Mouse (Mus musculus) bone marrow macrophage, adult 2 months (primary cell): ENCODE results near the gene Krtap10-4. TPM values are rescaled to one million over a fixed set of nuclear protein-coding genes. Genes with fewer than 3 reads are reported as not detected.
"Not testable (repeated sequence)": the region's sequence is repeated elsewhere in the genome, so short reads cannot be mapped to it uniquely, and the experiment has no call there.

ENCODE experiments used
- H3K27ac ChIP-seq: 2 replicates; pipeline ENCODE4 v1.5.1; 2012; ENCODE audit warnings: low read depth, low read length; ENCODE audit not compliant: insufficient read depth
- H3K4me1 ChIP-seq: 2 replicates; pipeline ENCODE4 v1.6.1; 2012; ENCODE audit warnings: low read length; ENCODE audit not compliant: control insufficient read depth, insufficient read depth
- H3K4me3 ChIP-seq: 2 replicates; pipeline ENCODE4 v1.5.1; 2012; ENCODE audit warnings: mild to moderate bottlenecking, low read length, moderate library complexity; ENCODE audit not compliant: insufficient read depth
- CTCF ChIP-seq: IDR thresholded peaks from 2 replicates; pipeline ENCODE4 v1.5.1; 2012; ENCODE audit warnings: low read depth, mild to moderate bottlenecking, low read length, moderate library complexity
- POLR2A ChIP-seq: IDR thresholded peaks from 2 replicates; pipeline ENCODE4 v1.6.1; 2012; ENCODE audit warnings: mild to moderate bottlenecking, low read depth, low read length, borderline replicate concordance
- polyA plus RNA-seq: library from polyadenylated mRNA; stranded (reverse); fragments of >200 nt; gene quantifications from 2 replicates; pipeline ENCODE4 v1.2.4, GENCODE M21; 2012; ENCODE audit not compliant: missing spikeins, insufficient read depth, insufficient read length

The Krtap10-4 gene
- polyA plus RNA-seq, 1 experiment = not detected

GRCm38 (mm10) chr10:77835647-77836046, 8.8 kb upstream of the Krtap10-4 start, which contains the start of gene Krtap10-10:
Krtap10-10 (plus strand) TSS chr10:77835947.
- Histone ChIP-seq H3K4me1 (no peaks in the 10 kb centered on the region), H3K4me3 (no peak within 1 kb of the TSS), H3K27ac (no peak within 1 kb of the TSS)
- no peak for TF ChIP-seq CTCF
- no peak for TF ChIP-seq POLR2A

- no peak for TF ChIP-seq POLR2A
- TF ChIP-seq CTCF = no peak
- Histone ChIP-seq H3K4me3 (no peak overlapping the region), H3K27ac (no peak overlapping the region), H3K4me1 (no peaks in the 10 kb centered on the region)
These were observed 7.7 kb downstream of the Krtap10-4 start for GRCm38 (mm10) chr10:77819203-77819602.

GRCm38 (mm10) chr10:77818523-77818922, 8.4 kb downstream of the Krtap10-4 start:
- Histone ChIP-seq H3K4me1 (no peaks in the 10 kb centered on the region), H3K27ac (no peak overlapping the region), H3K4me3 (no peak overlapping the region)
- no peak for TF ChIP-seq POLR2A
- TF ChIP-seq CTCF = no peak

- no peak overlapping the region for H3K4me3 ChIP-seq
- no peak overlapping the region for H3K27ac ChIP-seq
- H3K4me1 ChIP-seq = no peaks in the 10 kb centered on the region
- TF ChIP-seq POLR2A = no peak
- TF ChIP-seq CTCF = peak; percentile 50; the same call in 1 of the 2 replicates
These were observed 11.4 kb downstream of the Krtap10-4 start for GRCm38 (mm10) chr10:77815514-77815913.

GRCm38 (mm10) chr10:77814382-77814781, 12.5 kb downstream of the Krtap10-4 start, which contains the start of gene Gm2696:
Gm2696 (plus strand) TSS chr10:77814682.
- Histone ChIP-seq H3K4me3 (no peak within 1 kb of the TSS), H3K4me1 (no peaks in the 10 kb centered on the region), H3K27ac (no peak within 1 kb of the TSS)
- TF ChIP-seq POLR2A = no peak
- TF ChIP-seq CTCF = no peak

- TF ChIP-seq POLR2A = no peak
- no peak for TF ChIP-seq CTCF
- no peak within 1 kb of the TSS for H3K4me3 ChIP-seq
- H3K27ac ChIP-seq = no peak within 1 kb of the TSS
- no peaks in the 10 kb centered on the region for H3K4me1 ChIP-seq
These were observed 15.2 kb downstream of the Krtap10-4 start, which contains the start of gene Gm9507 for GRCm38 (mm10) chr10:77811743-77812142. Gm9507 (minus strand) TSS chr10:77811843.

- Histone ChIP-seq H3K27ac (no peak overlapping the region), H3K4me3 (no peak overlapping the region), H3K4me1 (no peaks in the 10 kb centered on the region)
- TF ChIP-seq POLR2A (no peak), CTCF (no peak)
These were observed 22.8 kb downstream of the Krtap10-4 start for GRCm38 (mm10) chr10:77804095-77804494.

GRCm38 (mm10) chr10:77798921-77799508, 27.9 kb downstream of the Krtap10-4 start, which contains the start of gene Gm19668:
Gm19668 (minus strand) TSS chr10:77799133.
- TF ChIP-seq POLR2A (no peak), CTCF (no peak)
- H3K4me3 ChIP-seq = no peak within 1 kb of the TSS
- H3K27ac ChIP-seq = no peak within 1 kb of the TSS
- no peaks in the 10 kb centered on the region for H3K4me1 ChIP-seq

GRCm38 (mm10) chr10:77798164-77798920, 28.6 kb downstream of the Krtap10-4 start:
- H3K27ac ChIP-seq, H3K4me1 ChIP-seq: not testable (repeated sequence)

GRCm38 (mm10) chr10:77797677-77798076, 29.2 kb downstream of the Krtap10-4 start:
- TF ChIP-seq CTCF (no peak), POLR2A (no peak)
- H3K4me3 ChIP-seq = no peak overlapping the region

More at GRCm38 (mm10) chr10:77798164-77798920, 28.6 kb downstream of the Krtap10-4 start:
- H3K4me3 ChIP-seq = not testable (repeated sequence)

More at GRCm38 (mm10) chr10:77797677-77798076, 29.2 kb downstream of the Krtap10-4 start:
- Histone ChIP-seq H3K4me1 (no peaks in the 10 kb centered on the region), H3K27ac (no peak overlapping the region)
